Mouse (Mus musculus) myocyte (in vitro differentiated cells): ENCODE results near the gene Psmb6.

ENCODE experiments used
- CEBPB ChIP-seq: IDR thresholded peaks from 2 replicates; pipeline ENCODE4 v1.6.1; 2011; ENCODE audit warnings: mild to moderate bottlenecking, moderate library complexity; ENCODE audit not compliant: poor library complexity, insufficient read depth, severe bottlenecking
- E2F4 ChIP-seq: IDR thresholded peaks from one replicate; pipeline ENCODE4 v1.6.1; 2011; ENCODE audit warnings: mild to moderate bottlenecking, control low read depth, moderate library complexity; ENCODE audit not compliant: insufficient read depth
- MAX ChIP-seq: IDR thresholded peaks from one replicate; pipeline ENCODE4 v1.6.1; 2011; ENCODE audit warnings: low read depth, mild to moderate bottlenecking, control low read depth
- MYOD1 ChIP-seq, 3 experiments: IDR thresholded peaks; one replicate each; pipeline ENCODE4 v1.6.1; 2011; ENCODE audit warnings: control low read depth in 2 of 3, low read depth in 2 of 3, mild to moderate bottlenecking in 2 of 3, moderate library complexity in 1 of 3; ENCODE audit not compliant: insufficient read length in 2 of 3, control insufficient read depth in 1 of 3
- MYOG ChIP-seq, 3 experiments: IDR thresholded peaks; one replicate each; pipeline ENCODE4 v1.6.1; 2011; ENCODE audit warnings: control low read depth in 2 of 3, low read depth in 2 of 3, mild to moderate bottlenecking in 2 of 3; ENCODE audit not compliant: insufficient read length in 2 of 3, control insufficient read depth in 1 of 3, insufficient read depth in 1 of 3
- POLR2A ChIP-seq: IDR thresholded peaks from one replicate; pipeline ENCODE4 v1.6.1; 2011; ENCODE audit warnings: low read depth, mild to moderate bottlenecking, control low read depth, moderate library complexity; ENCODE audit not compliant: insufficient read length
- POLR2AphosphoS2 ChIP-seq: IDR thresholded peaks from one replicate; pipeline ENCODE4 v1.6.1; 2011; ENCODE audit warnings: low read depth, control low read depth; ENCODE audit not compliant: insufficient read length
- REST ChIP-seq: IDR thresholded peaks from one replicate; pipeline ENCODE4 v1.6.1; 2011; ENCODE audit warnings: mild to moderate bottlenecking, control low read depth, moderate library complexity; ENCODE audit not compliant: insufficient read depth, insufficient read length
- TCF12 ChIP-seq: IDR thresholded peaks from one replicate; pipeline ENCODE4 v1.6.1; 2011; ENCODE audit warnings: mild to moderate bottlenecking, control low read depth; ENCODE audit not compliant: poor library complexity, insufficient read depth, severe bottlenecking
- TCF3 ChIP-seq: IDR thresholded peaks from one replicate; pipeline ENCODE4 v1.6.1; 2011; ENCODE audit warnings: low read depth, control low read depth; ENCODE audit not compliant: insufficient read length
- USF1 ChIP-seq: IDR thresholded peaks from one replicate; pipeline ENCODE4 v1.6.1; 2011; ENCODE audit warnings: low read depth, mild to moderate bottlenecking, control low read depth, moderate library complexity

GRCm38 (mm10) chr11:70571641-70572040, 46.5 kb downstream of the Psmb6 start:
- TF ChIP-seq POLR2A (no peak), E2F4 (no peak), MAX (no peak), TCF12 (no peak), MYOD1 (IDR thresholded peaks at IDR 0.05; ENCODE audit: control insufficient read depth in 1 of 3, insufficient read length in 2 of 3, low read depth in 2 of 3) (no peak), TCF3 (no peak), USF1 (no peak), MYOG (IDR thresholded peaks at IDR 0.05; ENCODE audit: control insufficient read depth in 1 of 3, insufficient read depth in 1 of 3, insufficient read length in 2 of 3, low read depth in 2 of 3) (no peak), CEBPB (no peak), REST (no peak), POLR2AphosphoS2 (no peak)
